Mouse (Mus musculus): ENCODE results near the gene Dhh.

Dhh gene

DNA sequence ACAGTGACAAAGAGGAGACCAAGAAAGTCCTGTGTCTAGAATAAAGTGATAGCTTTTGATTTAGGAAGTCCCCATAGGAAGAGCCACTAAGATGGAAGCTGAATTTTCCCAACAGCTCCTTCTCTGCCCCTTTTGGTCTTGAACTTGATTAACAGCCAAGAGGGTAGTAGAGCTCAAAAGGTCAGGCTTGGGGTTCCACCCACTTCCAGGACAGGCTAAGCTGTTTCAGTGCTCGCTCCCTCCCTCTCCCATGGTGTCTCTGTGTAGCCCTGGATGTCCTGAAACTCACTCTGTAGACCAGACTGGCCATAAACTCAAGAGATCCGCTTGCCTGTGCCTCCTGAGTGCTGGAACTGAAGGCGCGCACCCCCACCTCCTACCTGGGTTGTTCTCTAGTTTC, 17.7 kb upstream of the Dhh start:
- no peak for DNase-seq (ENCODE audit: low spot score in 2 of 2)

GRCm38 (mm10) chr15:98914903-98915302, 16.6 kb upstream of the Dhh start:
- DNase-seq (ENCODE audit: low spot score in 2 of 2), result no peak

DNA sequence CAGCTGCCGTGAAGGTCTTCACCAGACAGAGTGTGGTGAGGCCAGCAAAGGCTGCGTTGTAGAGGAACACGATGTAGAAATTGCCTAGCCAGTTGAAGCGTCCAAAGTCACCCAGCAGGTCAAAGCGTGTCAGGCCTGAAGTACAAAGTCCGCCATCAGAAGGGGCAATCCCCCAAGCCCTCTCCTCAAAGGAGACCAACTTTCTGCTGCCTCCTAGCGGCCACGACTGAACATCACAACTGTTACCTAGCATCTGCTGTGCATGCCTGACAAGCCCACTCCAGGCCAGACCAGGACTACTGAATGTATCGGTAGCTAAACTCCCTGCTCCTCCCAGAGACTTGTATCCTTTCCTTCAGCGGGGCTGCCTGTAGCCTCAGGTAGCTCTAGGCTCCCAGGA, 6.4 kb upstream of the Dhh start:
- no peak for DNase-seq (ENCODE audit: low spot score in 2 of 2)

GRCm38 (mm10) chr15:98902600-98902999, 4.3 kb upstream of the Dhh start:
- DNase-seq (ENCODE audit: low spot score in 2 of 2), result no peak

DNA sequence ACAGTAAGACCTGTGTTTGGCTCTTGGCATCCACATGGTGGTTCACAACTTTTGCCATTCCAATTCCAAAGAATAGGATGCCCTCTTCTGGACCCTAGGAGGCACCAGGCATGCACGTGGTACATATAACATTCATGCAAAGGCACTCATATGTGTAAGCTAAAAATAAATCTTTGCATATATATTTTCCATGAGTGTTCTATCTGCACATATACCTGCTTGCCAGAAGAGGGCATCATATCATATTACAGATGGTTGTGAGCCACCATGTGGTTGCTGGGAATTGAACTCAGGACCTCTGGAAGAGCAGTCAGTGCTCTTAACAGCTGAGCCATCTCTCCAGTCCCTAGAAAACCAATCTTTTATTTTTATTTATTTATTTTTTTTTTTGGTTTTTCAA, 3.2 kb upstream of the Dhh start:
- no peak for DNase-seq (ENCODE audit: low spot score in 2 of 2)

DNA sequence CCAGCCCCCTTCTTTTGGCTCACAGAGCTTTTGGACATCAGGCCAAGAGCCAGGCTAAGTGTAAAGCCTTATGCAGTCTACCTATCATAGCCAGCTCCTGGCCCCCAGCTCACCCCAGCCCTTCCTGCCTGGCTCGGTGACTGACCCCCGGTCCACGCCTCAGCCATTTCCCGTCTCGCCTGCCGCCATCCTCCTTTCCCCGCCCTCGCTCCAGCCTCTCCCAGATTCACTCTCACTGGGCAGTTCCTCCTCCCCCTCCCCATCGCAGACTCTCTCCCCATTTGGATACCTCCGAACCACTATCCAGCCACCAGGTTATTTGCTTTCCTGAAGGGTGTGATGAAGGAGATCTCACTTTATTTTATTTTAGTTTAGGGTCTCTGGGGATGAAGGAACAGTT, 845 bp downstream of the Dhh start:
- no peak for DNase-seq (ENCODE audit: low spot score in 2 of 2)

DNA sequence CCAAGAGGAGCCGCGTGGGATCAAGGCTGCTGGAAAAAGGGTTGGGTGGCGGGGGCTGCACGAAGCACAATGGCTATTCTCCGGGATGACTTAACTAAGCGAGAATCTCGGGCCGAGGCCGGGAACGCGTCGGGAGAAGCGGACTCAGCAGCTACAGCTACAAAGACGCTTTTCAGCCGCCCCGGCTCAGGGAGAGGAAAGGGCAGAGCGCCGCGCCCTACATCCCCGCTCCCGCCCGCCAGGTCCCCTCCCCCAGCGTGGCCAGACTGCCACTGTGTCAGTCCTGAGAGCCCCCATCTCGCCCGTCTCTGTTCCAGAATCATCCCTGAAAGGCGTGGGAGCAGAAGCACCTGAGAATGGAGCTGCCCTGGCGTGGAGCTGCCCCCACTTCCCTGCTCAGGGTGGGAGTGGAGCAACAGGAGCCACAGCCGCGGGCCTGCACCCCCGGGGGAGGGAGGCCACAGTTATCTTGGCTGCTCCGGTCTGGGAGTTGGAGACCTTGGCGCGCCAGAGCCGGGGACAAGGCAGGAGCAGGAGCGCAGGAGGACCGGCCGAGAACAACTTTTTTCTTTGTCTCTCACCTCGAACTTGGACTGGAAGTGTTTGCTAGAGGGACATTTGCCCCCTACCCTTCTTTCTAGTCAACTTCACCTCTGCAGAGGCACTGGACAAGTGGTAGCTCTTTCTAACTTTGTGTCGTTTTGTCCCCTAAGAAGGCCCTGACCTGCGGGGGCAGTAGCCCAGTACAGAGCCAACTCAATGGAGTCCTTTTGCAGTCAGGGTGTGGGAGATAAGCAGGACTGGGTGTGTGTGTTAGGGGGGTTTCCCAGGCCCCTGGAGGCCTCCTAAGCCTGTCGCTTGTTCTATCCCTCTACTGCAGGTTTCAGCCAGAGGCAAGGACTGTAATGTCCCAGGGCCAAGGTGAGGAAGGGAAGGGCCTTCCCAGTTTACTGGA, 2.4 kb downstream of the Dhh start:
- no peak for DNase-seq (ENCODE audit: low spot score in 2 of 2)

GRCm38 (mm10) chr15:98894746-98895634, 3.4 kb downstream of the Dhh start:
- no peak for DNase-seq (ENCODE audit: low spot score in 2 of 2)

GRCm38 (mm10) chr15:98893940-98894745, 4.2 kb downstream of the Dhh start, which contains the start of gene Rhebl1:
Gene Rhebl1, minus strand, starts transcription at chr15:98894540.
- peak in 1 of 2 experiments; percentile 30 for DNase-seq (ENCODE audit: low spot score in 2 of 2)

DNA sequence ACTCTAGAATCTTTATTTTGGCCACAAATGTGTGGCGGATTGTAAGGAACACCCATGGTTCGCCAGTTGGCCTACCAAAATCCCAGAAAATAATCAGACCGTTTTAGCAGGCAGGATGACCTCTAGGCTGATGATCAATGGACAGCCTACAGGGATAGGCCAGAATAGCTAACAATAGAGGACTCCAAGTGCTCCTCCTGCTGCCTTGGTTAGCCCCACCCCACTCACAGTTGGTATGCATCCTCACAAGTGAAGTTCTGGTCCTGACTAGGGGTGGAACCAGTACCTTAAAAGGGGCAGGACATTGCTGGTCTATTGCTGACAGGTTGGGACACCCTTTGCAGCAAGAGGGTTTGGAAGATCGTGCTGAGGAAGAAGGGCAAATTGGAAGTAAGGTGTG, 5.3 kb downstream of the Dhh start:
- DNase-seq (ENCODE audit: low spot score in 2 of 2), result no peak

- peak in 1 of 2 experiments; percentile 58 for DNase-seq (ENCODE audit: low spot score in 2 of 2)
Observed at GRCm38 (mm10) chr15:98891907-98892606, 6.3 kb downstream of the Dhh start.

DNA sequence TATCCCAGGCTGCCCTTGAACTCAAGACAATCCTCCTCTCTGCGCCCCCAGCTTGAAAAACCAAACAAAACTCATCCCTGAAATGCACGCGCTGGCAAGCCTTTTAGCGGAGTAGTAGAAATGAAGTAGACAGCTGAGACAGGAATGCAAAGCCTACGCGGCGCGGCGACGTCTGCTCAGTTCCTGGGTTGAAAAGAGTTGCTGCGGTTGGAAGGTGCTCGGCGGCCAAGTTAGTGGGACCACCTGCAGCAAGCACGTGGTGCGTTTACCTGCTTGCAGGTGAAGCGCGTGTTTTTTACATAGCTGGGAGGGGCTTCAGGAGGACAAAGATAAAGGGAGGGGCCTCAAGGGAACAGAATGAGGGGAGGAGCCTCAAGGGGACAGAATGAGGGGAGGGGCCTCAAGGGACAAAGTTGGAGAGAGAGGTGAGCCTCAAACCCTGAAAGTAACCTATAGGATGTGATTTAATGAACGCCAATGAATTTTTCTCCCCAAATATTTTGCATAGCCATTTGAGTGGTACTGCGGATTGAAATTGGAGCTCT, 7.1 kb downstream of the Dhh start:
- DNase-seq (ENCODE audit: low spot score in 2 of 2), result no peak

- DNase-seq (ENCODE audit: low spot score in 2 of 2), result no peak
Observed at GRCm38 (mm10) chr15:98887526-98887925, 10.8 kb downstream of the Dhh start.

GRCm38 (mm10) chr15:98886667-98887387, 11.5 kb downstream of the Dhh start:
- DNase-seq (ENCODE audit: low spot score in 2 of 2), result no peak

DNA sequence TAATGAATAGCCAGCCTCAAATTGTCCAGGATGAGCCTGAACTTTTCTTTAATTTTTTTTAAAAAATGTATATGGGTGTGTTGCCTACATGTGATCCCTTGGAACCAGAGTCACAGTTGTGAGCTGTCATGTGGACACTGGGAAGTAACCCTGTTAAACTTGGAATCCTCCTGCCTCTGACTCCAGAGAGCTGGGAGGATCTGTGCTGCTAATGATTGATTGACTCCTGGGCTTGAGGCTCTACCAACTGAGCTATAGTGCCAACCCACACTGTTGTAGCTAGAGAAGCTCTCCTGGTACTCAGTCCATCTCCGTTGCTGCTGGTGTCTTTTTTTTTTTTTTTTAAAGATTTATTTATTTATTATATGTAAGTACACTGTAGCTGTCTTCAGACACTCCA, 14.2 kb downstream of the Dhh start:
- DNase-seq (ENCODE audit: low spot score in 2 of 2), result no peak

GRCm38 (mm10) chr15:98883661-98884060, 14.7 kb downstream of the Dhh start:
- no peak for DNase-seq (ENCODE audit: low spot score in 2 of 2)

DNA sequence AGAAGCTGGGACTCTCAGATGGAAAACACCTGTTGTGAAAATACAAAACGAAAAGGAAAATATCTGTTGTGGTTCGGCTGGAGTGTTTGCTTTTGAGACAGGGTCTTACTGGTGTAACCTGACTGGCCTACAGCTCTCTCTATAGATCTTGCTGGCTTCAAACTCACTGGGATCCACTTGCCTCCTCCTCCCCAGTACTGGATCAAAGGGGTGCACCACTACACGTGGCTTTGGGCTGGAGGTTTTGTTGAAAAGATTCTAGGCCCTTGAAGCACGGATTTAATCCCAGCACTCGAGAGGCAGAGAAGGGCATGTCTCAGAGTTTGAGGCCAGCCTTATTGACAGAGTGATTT, 16.7 kb downstream of the Dhh start:
- no peak for DNase-seq (ENCODE audit: low spot score in 2 of 2)

DNA sequence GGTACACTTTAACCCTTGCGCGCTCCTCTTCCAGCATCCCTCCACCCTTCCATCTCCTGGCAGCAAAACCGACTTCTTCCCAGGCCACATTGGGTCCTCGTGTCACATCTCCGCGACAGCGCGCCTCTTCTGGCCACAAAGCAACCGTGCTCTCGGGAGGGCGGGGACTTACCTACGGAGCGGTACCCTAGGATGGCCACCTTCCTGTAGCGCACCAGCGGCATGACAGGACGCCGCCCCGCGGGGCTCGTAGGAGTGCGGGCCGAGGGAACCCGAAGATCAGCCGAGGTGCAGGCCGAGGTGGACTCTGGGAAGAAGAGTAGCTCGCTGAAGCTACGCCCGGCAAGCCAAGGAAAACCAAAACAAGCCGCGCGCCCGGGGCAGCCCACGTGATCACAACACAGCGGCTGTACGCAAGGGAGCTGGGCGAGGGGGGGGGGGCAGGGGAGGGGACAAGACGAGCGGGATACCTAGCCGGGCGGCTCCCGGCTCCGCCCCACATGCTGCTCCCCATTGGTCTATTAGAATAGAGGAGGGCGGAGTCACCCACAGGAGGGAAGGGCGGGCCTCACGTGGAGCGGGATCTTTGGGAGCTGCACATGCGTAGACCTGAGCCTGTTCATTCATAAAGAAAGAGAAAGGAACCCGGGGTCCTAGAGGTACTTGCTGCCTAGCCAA, 17.2 kb downstream of the Dhh start:
- DNase-seq (ENCODE audit: low spot score in 2 of 2), result peak; percentile 86 to 91

GRCm38 (mm10) chr15:98877331-98877730, 21.0 kb downstream of the Dhh start:
- DNase-seq (ENCODE audit: low spot score in 2 of 2), result no peak
